In the genomic region with DNA sequence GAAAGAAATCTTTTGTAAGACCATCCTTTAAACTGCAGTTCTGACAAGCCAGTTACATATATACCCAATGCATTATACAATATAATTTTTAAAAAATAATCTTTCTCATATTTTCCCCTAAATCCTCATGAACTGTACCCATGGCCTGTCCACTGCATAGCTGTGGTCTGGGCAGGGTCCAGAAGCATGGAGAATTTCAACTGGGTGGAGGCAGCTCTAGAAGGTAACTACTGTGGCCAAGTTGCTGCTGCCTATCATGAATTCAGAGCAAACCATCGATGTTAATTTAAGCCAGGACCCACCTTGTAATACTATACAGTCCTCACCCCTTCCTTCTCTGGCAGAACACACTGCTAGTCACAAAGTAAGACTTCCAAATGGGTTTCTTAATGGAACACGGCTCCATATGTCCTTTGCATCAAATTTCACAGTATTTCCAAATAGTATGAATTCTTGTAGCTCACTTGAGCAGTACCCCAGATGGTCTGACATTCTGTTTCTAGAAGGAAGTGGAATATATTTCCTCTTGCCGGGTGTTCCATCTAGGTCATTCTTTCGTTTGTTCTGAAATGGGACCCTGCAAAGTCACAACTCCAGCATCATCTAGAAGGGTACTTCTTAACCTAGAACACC, we compare ENCODE assay signal across 31 mouse cellular contexts.
A peak's percentile ranks its signal among the peaks of the same experiment; 100 is the strongest.
DNase-seq lines count a peak whose midpoint lies in the region; ATAC-seq and TF ChIP-seq lines count a peak whose summit lies in the region.
"Had no signal": no experiment of that assay in that cellular context is flagged by ENCODE, and none has a peak within 500 bp of the region (broad histone marks: within the 10 kb centered on the region; RNA-seq: fewer than 3 reads in every experiment).

No protein-coding gene starts in this region.

- TF ChIP-seq CTCF in forebrain, postnatal 0 days (IDR thresholded peaks at IDR 0.05; ENCODE audit: low read depth), result no peak

- ATAC-seq in forebrain, postnatal 0 days, result peak; percentile 40
- 0 out of 2 replicates have a peak, but pooled peaks have one; percentile 40 for ATAC-seq in limb, embryonic 13.5 days (ENCODE audit: low FRiP score, low read depth)
- ATAC-seq: midbrain, embryonic 15.5 days had no signal

- no peaks in the 10 kb centered on the region for H3K4me1 ChIP-seq in forebrain, postnatal 0 days (ENCODE audit: insufficient read depth)
- H3K4me1 ChIP-seq in forebrain, embryonic 10.5 days, result no peaks in the 10 kb centered on the region
- H3K4me1 ChIP-seq in limb, embryonic 13.5 days, result no peaks in the 10 kb centered on the region
- no peaks in the 10 kb centered on the region for H3K4me1 ChIP-seq in limb, embryonic 10.5 days
- H3K4me1 ChIP-seq: heart, embryonic 15.5 days; hindbrain, embryonic 13.5 days; kidney, embryonic 15.5 days; midbrain, embryonic 15.5 days; neural tube, embryonic 13.5 days; stomach, embryonic 15.5 days had no signal

- no peaks in the 10 kb centered on the region for H3K27me3 ChIP-seq in forebrain, postnatal 0 days (ENCODE audit: insufficient read depth, low read length)
- no peaks in the 10 kb centered on the region for H3K27me3 ChIP-seq in forebrain, embryonic 10.5 days (ENCODE audit: poor library complexity, severe bottlenecking)
- no peaks in the 10 kb centered on the region for H3K27me3 ChIP-seq in limb, embryonic 13.5 days
- H3K27me3 ChIP-seq in limb, embryonic 10.5 days (ENCODE audit: low read depth, poor library complexity, severe bottlenecking), result no peaks in the 10 kb centered on the region
- H3K27me3 ChIP-seq: CH12.LX; heart, embryonic 15.5 days; hindbrain, embryonic 13.5 days; kidney, embryonic 15.5 days; midbrain, embryonic 15.5 days; neural tube, embryonic 13.5 days; stomach, embryonic 15.5 days had no signal

- no peaks in the 10 kb centered on the region for H3K9me3 ChIP-seq in forebrain, postnatal 0 days (ENCODE audit: low read length)
- no peaks in the 10 kb centered on the region for H3K9me3 ChIP-seq in forebrain, embryonic 10.5 days
- H3K9me3 ChIP-seq in limb, embryonic 13.5 days, result no peaks in the 10 kb centered on the region; the same call in 1 of the 2 replicates
- H3K9me3 ChIP-seq in limb, embryonic 10.5 days (replicated peaks), result no peaks in the 10 kb centered on the region
- H3K9me3 ChIP-seq: heart, embryonic 15.5 days; hindbrain, embryonic 13.5 days; kidney, embryonic 15.5 days; midbrain, embryonic 15.5 days; neural tube, embryonic 13.5 days; stomach, embryonic 15.5 days had no signal

- H3K27ac ChIP-seq in forebrain, postnatal 0 days (ENCODE audit: low read depth, low read length), result no peak overlapping the region
- H3K27ac ChIP-seq in forebrain, embryonic 10.5 days, result no peak overlapping the region
- no peak overlapping the region for H3K27ac ChIP-seq in limb, embryonic 13.5 days
- no peak overlapping the region for H3K27ac ChIP-seq in limb, embryonic 10.5 days
- H3K27ac ChIP-seq: gastrocnemius, adult 2 months; heart, embryonic 15.5 days; hindbrain, embryonic 13.5 days; kidney, embryonic 15.5 days; macrophage; midbrain, embryonic 15.5 days; neural tube, embryonic 13.5 days; stomach, embryonic 15.5 days had no signal

- WGBS in forebrain, postnatal 0 days, result 67% methylated on average over 4 of the region's 4 CpGs
- 87% methylated on average over 4 of the region's 4 CpGs for WGBS in forebrain, embryonic 10.5 days
- WGBS in limb, embryonic 13.5 days, result 46% methylated on average over 4 of the region's 4 CpGs
- WGBS in limb, embryonic 10.5 days, result 90% methylated on average over 4 of the region's 4 CpGs

- H3K4me2 ChIP-seq in forebrain, postnatal 0 days (ENCODE audit: low read depth), result no peak overlapping the region
- H3K4me2 ChIP-seq in limb, embryonic 13.5 days (replicated peaks), result no peak overlapping the region
- H3K4me2 ChIP-seq: heart, embryonic 15.5 days; hindbrain, embryonic 13.5 days; kidney, embryonic 15.5 days; midbrain, embryonic 15.5 days; neural tube, embryonic 13.5 days; stomach, embryonic 15.5 days had no signal

- peak; percentile 60 for DNase-seq in forebrain, postnatal 0 days
- no peak for DNase-seq in forebrain, embryonic 10.5 days (ENCODE audit: extremely low spot score, low spot score)
- no peak for DNase-seq in limb, embryonic 10.5 days (ENCODE audit: low spot score)
- peak; percentile 52 for DNase-seq in brain, embryonic 18.5 days (ENCODE audit: low read depth, low spot score)
- peak; percentile 62 for DNase-seq in telencephalon, adult 2 months (ENCODE audit: low read depth, low spot score)
- no peak for DNase-seq in adrenal gland, adult (ENCODE audit: inconsistent age in 2 of 2, low spot score in 1 of 2)
- DNase-seq in heart, adult 11 months, result no peak
- DNase-seq: adrenal gland, postnatal 14 days; B cell, adult 2 months; cerebellum, adult 2 months; cerebellum, postnatal 25 days; embryo, embryonic 11 days; gastrocnemius, adult 2 months; heart, postnatal 36 days; kidney, adult 11 months; kidney, postnatal 36 days; retina, postnatal 1 day; right cerebral cortex, postnatal 4 days; thymus, adult 18-20 months; thymus, postnatal 36 days had no signal

- H3K9ac ChIP-seq in forebrain, postnatal 0 days, result no peak overlapping the region
- H3K9ac ChIP-seq in limb, embryonic 13.5 days, result no peak overlapping the region
- H3K9ac ChIP-seq: heart, embryonic 15.5 days; hindbrain, embryonic 13.5 days; kidney, embryonic 15.5 days; midbrain, embryonic 15.5 days; neural tube, embryonic 13.5 days; stomach, embryonic 15.5 days had no signal

- H3K4me3 ChIP-seq in forebrain, postnatal 0 days (ENCODE audit: low read depth, low read length), result no peak overlapping the region
- no peak overlapping the region for H3K4me3 ChIP-seq in forebrain, embryonic 10.5 days
- no peak overlapping the region for H3K4me3 ChIP-seq in limb, embryonic 13.5 days
- no peak overlapping the region for H3K4me3 ChIP-seq in limb, embryonic 10.5 days
- H3K4me3 ChIP-seq: gastrocnemius, adult 2 months; heart, embryonic 15.5 days; hindbrain, embryonic 13.5 days; kidney, embryonic 15.5 days; midbrain, embryonic 15.5 days; myocyte; neural tube, embryonic 13.5 days; stomach, embryonic 15.5 days had no signal

- no peaks in the 10 kb centered on the region for H3K36me3 ChIP-seq in forebrain, postnatal 0 days (ENCODE audit: insufficient read depth)
- H3K36me3 ChIP-seq in forebrain, embryonic 10.5 days (replicated peaks), result no peaks in the 10 kb centered on the region
- no peaks in the 10 kb centered on the region for H3K36me3 ChIP-seq in limb, embryonic 13.5 days
- H3K36me3 ChIP-seq in limb, embryonic 10.5 days, result no peaks in the 10 kb centered on the region
- H3K36me3 ChIP-seq: G1E; heart, embryonic 15.5 days; hindbrain, embryonic 13.5 days; kidney, embryonic 15.5 days; midbrain, embryonic 15.5 days; neural tube, embryonic 13.5 days; stomach, embryonic 15.5 days had no signal

Comparison
In these comparisons a context has a peak if more than half of its experiments do, and no peak if none do; other contexts are left out.
1. DNase-seq: peak in forebrain, postnatal 0 days (single experiment), brain, embryonic 18.5 days (single experiment) and telencephalon, adult 2 months (single experiment); none in forebrain, embryonic 10.5 days (single experiment), limb, embryonic 10.5 days (single experiment), adrenal gland, adult (0 of 2) and heart, adult 11 months (single experiment).